Mouse (Mus musculus): ENCODE measurements at regions not wholly inside any gene's neighbourhood (a gene's known extent, or its start where the extent isn't known, plus 50 kb on each side); places are given as distances from the start of the nearest gene placed in this dataset.

GRCm38 (mm10) chr3:35149251-35149691 lies 499.1 kb downstream of the Sox2 start:
- H3K4me1 ChIP-seq (ENCODE audit: control insufficient read depth in 1 of 2, insufficient read depth in 2 of 2): peaks cover 0 to 34% of the 10 kb centered on the region in 2 experiments; a peak in 3 of 4 replicates
- H3K4me2 ChIP-seq (ENCODE audit: insufficient read depth, low read depth, poor library complexity, severe bottlenecking): no peak overlapping the region
- no peak for TF ChIP-seq POLR2AphosphoS2 (IDR thresholded peaks at IDR 0.05; ENCODE audit: low read depth, low read length)
- TF ChIP-seq ZNF384 (IDR thresholded peaks at IDR 0.05; ENCODE audit: low read depth, low read length): no peak
- no peak for TF ChIP-seq BHLHE40 (IDR thresholded peaks at IDR 0.05; ENCODE audit: low read depth, low read length)
- H3K27ac ChIP-seq (ENCODE audit: insufficient read depth, low read depth): no peak overlapping the region
- dilution Hi-C loops (cut with MboI; ENCODE audit: extremely low pct_ligation_motif_present, extremely low pct_unique_long_range_greater_than_20kb, low sequenced_read_pairs) (no loop called here), in situ Hi-C loops (cut with MboI; ENCODE audit: low pct_ligation_motif_present, low pct_unique_long_range_greater_than_20kb, low sequenced_read_pairs) (no loop called here)
- H3K36me3 ChIP-seq (replicated peaks in 1 of 2; ENCODE audit: control insufficient read depth in 1 of 2, insufficient read depth in 1 of 2, low read length in 1 of 2): no peaks in the 10 kb centered on the region
- peaks cover 6% of the 10 kb centered on the region for H3K9me3 ChIP-seq (replicated peaks; ENCODE audit: low read length)
- H3K9ac ChIP-seq (ENCODE audit: insufficient read depth, low read depth): no peak overlapping the region
- H3K27me3 ChIP-seq (replicated peaks): peaks cover 3% of the 10 kb centered on the region
- no peak for DNase-seq (ENCODE audit: extremely low read depth)
- no peaks in the 10 kb centered on the region for H3K79me2 ChIP-seq (replicated peaks; ENCODE audit: control insufficient read depth, extremely low read depth, insufficient read depth, poor library complexity, severe bottlenecking)
- no peak overlapping the region for H3K4me3 ChIP-seq (replicated peaks in 1 of 3; ENCODE audit: low read depth in 2 of 3, low read length in 2 of 3, poor library complexity in 1 of 3)

- Histone ChIP-seq H3K36me3 (replicated peaks in 1 of 2; ENCODE audit: control insufficient read depth in 1 of 2, insufficient read depth in 1 of 2, low read length in 1 of 2) (no peaks in the 10 kb centered on the region), H3K79me2 (replicated peaks; ENCODE audit: control insufficient read depth, extremely low read depth, insufficient read depth, poor library complexity, severe bottlenecking) (no peaks in the 10 kb centered on the region), H3K9me3 (replicated peaks; ENCODE audit: low read length) (no peaks in the 10 kb centered on the region), H3K27me3 (replicated peaks) (peaks cover 2% of the 10 kb centered on the region), H3K27ac (ENCODE audit: insufficient read depth, low read depth) (no peak overlapping the region), H3K4me3 (replicated peaks in 1 of 3; ENCODE audit: low read depth in 2 of 3, low read length in 2 of 3, poor library complexity in 1 of 3) (no peak overlapping the region), H3K4me2 (ENCODE audit: insufficient read depth, low read depth, poor library complexity, severe bottlenecking) (no peak overlapping the region), H3K9ac (ENCODE audit: insufficient read depth, low read depth) (no peak overlapping the region), H3K4me1 (ENCODE audit: control insufficient read depth in 1 of 2, insufficient read depth in 2 of 2) (peaks cover 0 to 31% of the 10 kb centered on the region in 2 experiments; a peak in 3 of 4 replicates)
- dilution Hi-C loops (cut with MboI; ENCODE audit: extremely low pct_ligation_motif_present, extremely low pct_unique_long_range_greater_than_20kb, low sequenced_read_pairs): no loop called here
- in situ Hi-C loops (cut with MboI; ENCODE audit: low pct_ligation_motif_present, low pct_unique_long_range_greater_than_20kb, low sequenced_read_pairs): no loop called here
- no peak for TF ChIP-seq GABPA (IDR thresholded peaks at IDR 0.05; ENCODE audit: insufficient replicate concordance, low read depth, low read length)
- no peak for TF ChIP-seq MAZ (IDR thresholded peaks at IDR 0.05; ENCODE audit: low read depth, low read length)
- no peak for TF ChIP-seq HCFC1 (IDR thresholded peaks at IDR 0.05; ENCODE audit: low read depth, low read length)
- no peak for TF ChIP-seq PAX5 (IDR thresholded peaks at IDR 0.05; ENCODE audit: low read length)
- no peak for TF ChIP-seq ZMIZ1 (IDR thresholded peaks at IDR 0.05; ENCODE audit: low read depth, low read length)
- no peak for TF ChIP-seq JUN (IDR thresholded peaks at IDR 0.05; ENCODE audit: insufficient read depth, low read depth, low read length)
- no peak for TF ChIP-seq RCOR1 (conservative IDR thresholded peaks at IDR 0.05; ENCODE audit: low read depth, low read length)
- no peak for TF ChIP-seq USF1 (IDR thresholded peaks at IDR 0.05; ENCODE audit: low read depth, low read length)
- TF ChIP-seq KAT2A (IDR thresholded peaks at IDR 0.05; ENCODE audit: insufficient replicate concordance, low read length): no peak
- TF ChIP-seq MXI1 (IDR thresholded peaks at IDR 0.05; ENCODE audit: low read depth, low read length): no peak
- no peak for TF ChIP-seq ZKSCAN1 (IDR thresholded peaks at IDR 0.05; ENCODE audit: borderline replicate concordance, low read depth, low read length)
- TF ChIP-seq ZNF384 (IDR thresholded peaks at IDR 0.05; ENCODE audit: low read depth, low read length): no peak
- TF ChIP-seq MYC (IDR thresholded peaks at IDR 0.05; ENCODE audit: low read depth, low read length): no peak
- no peak for TF ChIP-seq EP300 (IDR thresholded peaks at IDR 0.05; ENCODE audit: low read length)
- no peak for TF ChIP-seq CTCF (conservative IDR thresholded peaks at IDR 0.05 in 1 of 2, IDR thresholded peaks at IDR 0.05 in 1 of 2; ENCODE audit: low read depth in 2 of 2, low read length in 2 of 2)
- DNase-seq (ENCODE audit: extremely low read depth): peak; percentile 31
Observed at GRCm38 (mm10) chr3:35152191-35152590, 502.0 kb downstream of the Sox2 start.

Measured in CH12.LX (cell line).